Mouse (Mus musculus) liver, embryonic 14 days (tissue): Measurements from ENCODE around the gene Ctag2. TPM values are rescaled to one million over a fixed set of nuclear protein-coding genes. Genes with fewer than 3 reads are reported as not detected.

ENCODE experiments used
- polyA plus RNA-seq: library from polyadenylated mRNA; depleted of rRNA; stranded (reverse); fragments of >200 nt; gene quantifications from 2 replicates; pipeline ENCODE4 v1.2.3, GENCODE M21; 2012; rRNA removed

Gene Ctag2
- not detected in 2 replicates for polyA plus RNA-seq

GRCm38 (mm10) chrX:65047344-65047743 lies at the start of gene Ctag2:
TSS of gene Ctag2 (plus strand) at chrX:65047644.

